Mouse (Mus musculus): ENCODE data around the gene Clstn1. TPM values are rescaled to one million over a fixed set of nuclear protein-coding genes. Genes with fewer than 3 reads are reported as not detected.
A peak's percentile ranks its signal among the peaks of the same experiment; 100 is the strongest.

The Clstn1 gene
- polyA plus RNA-seq, 1 experiment from 2014 or later: 41.8 TPM

GRCm38 (mm10) chr4:149561986-149562904 lies 24.0 kb upstream of the Clstn1 start:
- ATAC-seq (ENCODE audit: low FRiP score): peak; percentile 36; the same call in 1 of the 2 replicates
- Histone ChIP-seq H3K9ac (ENCODE audit: low read length) (peak overlapping the region; percentile 48), H3K36me3 (ENCODE audit: control insufficient read depth, insufficient read depth, low read length) (peaks cover 4% of the 10 kb centered on the region; the same call in 1 of the 2 replicates), H3K4me1 (ENCODE audit: control insufficient read depth, insufficient read depth, low read length) (peaks cover 10% of the 10 kb centered on the region), H3K9me3 (ENCODE audit: control insufficient read depth, low read length) (no peaks in the 10 kb centered on the region; the same call in 1 of the 2 replicates), H3K4me3 (ENCODE audit: low read depth, low read length) (no peak overlapping the region), H3K27me3 (ENCODE audit: control insufficient read depth, insufficient read depth, low read length) (no peaks in the 10 kb centered on the region), H3K4me2 (no peak overlapping the region), H3K27ac (ENCODE audit: low read depth, low read length) (peak overlapping the region; percentile 63)
- no peak for DNase-seq (ENCODE audit: low spot score, missing footprints)
- WGBS: 67% methylated on average over 21 of the region's 21 CpGs

GRCm38 (mm10) chr4:149562905-149563347 lies 23.3 kb upstream of the Clstn1 start:
- Histone ChIP-seq H3K27me3 (ENCODE audit: control insufficient read depth, insufficient read depth, low read length) (no peaks in the 10 kb centered on the region), H3K4me3 (ENCODE audit: low read depth, low read length) (no peak overlapping the region), H3K36me3 (ENCODE audit: control insufficient read depth, insufficient read depth, low read length) (peaks cover 4% of the 10 kb centered on the region; the same call in 1 of the 2 replicates), H3K27ac (ENCODE audit: low read depth, low read length) (peak overlapping the region; percentile 63), H3K9ac (ENCODE audit: low read length) (peak overlapping the region; percentile 48), H3K4me2 (peak overlapping the region; percentile 17; the same call in 1 of the 2 replicates), H3K4me1 (ENCODE audit: control insufficient read depth, insufficient read depth, low read length) (peaks cover 17% of the 10 kb centered on the region), H3K9me3 (ENCODE audit: control insufficient read depth, low read length) (no peaks in the 10 kb centered on the region; the same call in 1 of the 2 replicates)
- ATAC-seq (ENCODE audit: low FRiP score) (peak; percentile 36; the same call in 1 of the 2 replicates), DNase-seq (ENCODE audit: low spot score, missing footprints) (no peak)
- 40% methylated on average over 7 of the region's 7 CpGs for WGBS

DNA sequence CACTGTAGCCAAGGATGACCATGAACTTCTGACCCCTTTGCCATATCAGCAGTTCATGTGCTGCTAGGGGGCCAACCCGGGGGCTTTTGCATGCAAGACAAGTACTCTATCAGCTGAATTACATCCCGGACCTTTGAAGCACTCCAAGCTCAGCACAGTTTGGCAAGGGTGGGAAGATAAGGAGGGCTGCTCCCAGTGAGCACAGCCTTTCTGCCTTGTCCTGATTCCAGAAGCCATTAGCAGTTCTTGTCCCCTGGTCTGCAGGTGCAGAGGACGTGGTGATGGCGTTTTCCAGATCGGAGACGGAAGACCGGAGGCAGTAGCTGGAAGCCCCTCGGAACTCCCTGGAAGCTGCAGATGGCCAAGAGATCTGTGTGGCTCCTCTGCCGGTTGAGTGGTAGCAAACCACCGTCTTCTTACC lies 22.3 kb upstream of the Clstn1 start:
- WGBS: 89% methylated on average over 10 of the region's 10 CpGs
- DNase-seq (ENCODE audit: low spot score, missing footprints) (no peak), ATAC-seq (ENCODE audit: low FRiP score) (no peak)
- H3K4me3 ChIP-seq (ENCODE audit: low read depth, low read length): no peak overlapping the region
- H3K27me3 ChIP-seq (ENCODE audit: control insufficient read depth, insufficient read depth, low read length): no peaks in the 10 kb centered on the region
- H3K9ac ChIP-seq (ENCODE audit: low read length): no peak overlapping the region
- peaks cover 18% of the 10 kb centered on the region for H3K4me1 ChIP-seq (ENCODE audit: control insufficient read depth, insufficient read depth, low read length)
- no peak overlapping the region for H3K27ac ChIP-seq (ENCODE audit: low read depth, low read length)
- H3K36me3 ChIP-seq (ENCODE audit: control insufficient read depth, insufficient read depth, low read length): no peaks in the 10 kb centered on the region
- no peaks in the 10 kb centered on the region; the same call in 1 of the 2 replicates for H3K9me3 ChIP-seq (ENCODE audit: control insufficient read depth, low read length)
- no peak overlapping the region for H3K4me2 ChIP-seq

GRCm38 (mm10) chr4:149564452-149565407 lies 21.5 kb upstream of the Clstn1 start:
- H3K9me3 ChIP-seq (ENCODE audit: control insufficient read depth, low read length): no peaks in the 10 kb centered on the region; the same call in 1 of the 2 replicates
- no peak overlapping the region for H3K9ac ChIP-seq (ENCODE audit: low read length)
- WGBS: 74% methylated on average over 20 of the region's 20 CpGs
- H3K4me1 ChIP-seq (ENCODE audit: control insufficient read depth, insufficient read depth, low read length): peaks cover 18% of the 10 kb centered on the region
- no peaks in the 10 kb centered on the region for H3K27me3 ChIP-seq (ENCODE audit: control insufficient read depth, insufficient read depth, low read length)
- no peak overlapping the region for H3K4me3 ChIP-seq (ENCODE audit: low read depth, low read length)
- no peak for DNase-seq (ENCODE audit: low spot score, missing footprints)
- H3K4me2 ChIP-seq: peak overlapping the region; percentile 8; the same call in 1 of the 2 replicates
- H3K27ac ChIP-seq (ENCODE audit: low read depth, low read length): no peak overlapping the region
- ATAC-seq (ENCODE audit: low FRiP score): no peak; the same call in 1 of the 2 replicates
- no peaks in the 10 kb centered on the region for H3K36me3 ChIP-seq (ENCODE audit: control insufficient read depth, insufficient read depth, low read length)

DNA sequence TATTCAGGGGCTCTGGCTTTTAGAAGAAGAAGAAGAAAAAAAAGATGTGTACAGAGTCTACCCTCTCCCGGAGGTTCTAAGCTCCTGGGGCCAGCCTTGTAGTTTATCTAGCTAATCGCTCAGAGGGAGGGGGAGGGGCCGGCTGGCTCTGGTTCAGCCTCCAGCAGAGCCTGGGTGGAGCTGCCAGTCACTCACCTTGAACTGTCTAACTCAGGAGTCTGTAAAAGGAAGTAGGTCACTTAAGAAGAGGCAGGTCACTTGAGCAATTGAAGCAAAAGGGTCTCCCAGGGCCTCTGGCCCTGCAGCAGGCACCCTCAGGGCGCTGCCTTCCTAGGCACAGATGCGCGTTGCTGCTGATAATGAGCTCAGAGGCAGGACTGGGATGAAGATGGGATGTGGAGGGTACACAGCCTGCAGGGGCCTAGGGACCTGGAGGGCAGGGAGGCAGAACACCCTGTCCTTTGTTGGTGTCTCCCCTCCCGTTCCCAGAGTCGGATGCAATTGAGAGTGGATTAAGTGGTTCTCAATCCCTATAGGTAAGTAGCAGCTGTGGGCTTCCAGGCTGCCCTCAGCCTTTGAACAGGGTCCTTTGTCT lies 18.7 kb upstream of the Clstn1 start:
- H3K9ac ChIP-seq (ENCODE audit: low read length): no peak overlapping the region
- H3K36me3 ChIP-seq (ENCODE audit: control insufficient read depth, insufficient read depth, low read length): no peaks in the 10 kb centered on the region
- peak overlapping the region; percentile 2; the same call in 1 of the 2 replicates for H3K27ac ChIP-seq (ENCODE audit: low read depth, low read length)
- no peak overlapping the region for H3K4me3 ChIP-seq (ENCODE audit: low read depth, low read length)
- H3K9me3 ChIP-seq (ENCODE audit: control insufficient read depth, low read length): no peaks in the 10 kb centered on the region
- ATAC-seq (ENCODE audit: low FRiP score) (peak; percentile 57; the same call in 1 of the 2 replicates), DNase-seq (ENCODE audit: low spot score, missing footprints) (peak; percentile 88)
- peaks cover 16% of the 10 kb centered on the region for H3K4me1 ChIP-seq (ENCODE audit: control insufficient read depth, insufficient read depth, low read length)
- no peaks in the 10 kb centered on the region for H3K27me3 ChIP-seq (ENCODE audit: control insufficient read depth, insufficient read depth, low read length)
- WGBS: 11% methylated on average over 8 of the region's 8 CpGs
- no peak overlapping the region for H3K4me2 ChIP-seq

GRCm38 (mm10) chr4:149568622-149569021 lies 17.6 kb upstream of the Clstn1 start:
- Histone ChIP-seq H3K4me1 (ENCODE audit: control insufficient read depth, insufficient read depth, low read length) (peaks cover 9% of the 10 kb centered on the region), H3K27ac (ENCODE audit: low read depth, low read length) (no peak overlapping the region), H3K9me3 (ENCODE audit: control insufficient read depth, low read length) (no peaks in the 10 kb centered on the region)

GRCm38 (mm10) chr4:149569781-149570497 lies 16.3 kb upstream of the Clstn1 start:
- Histone ChIP-seq H3K36me3 (ENCODE audit: control insufficient read depth, insufficient read depth, low read length) (no peaks in the 10 kb centered on the region), H3K4me2 (no peak overlapping the region), H3K4me3 (ENCODE audit: low read depth, low read length) (no peak overlapping the region), H3K27me3 (ENCODE audit: control insufficient read depth, insufficient read depth, low read length) (no peaks in the 10 kb centered on the region), H3K9ac (ENCODE audit: low read length) (no peak overlapping the region), H3K27ac (ENCODE audit: low read depth, low read length) (no peak overlapping the region), H3K9me3 (ENCODE audit: control insufficient read depth, low read length) (no peaks in the 10 kb centered on the region), H3K4me1 (ENCODE audit: control insufficient read depth, insufficient read depth, low read length) (peaks cover 9% of the 10 kb centered on the region)
- DNase-seq (ENCODE audit: low spot score, missing footprints) (no peak), ATAC-seq (ENCODE audit: low FRiP score) (no peak)
- 81% methylated on average over 6 of the region's 6 CpGs for WGBS

More at GRCm38 (mm10) chr4:149568622-149569021, 17.6 kb upstream of the Clstn1 start:
- WGBS: 68% methylated on average over 6 of the region's 6 CpGs
- H3K4me2 ChIP-seq: no peak overlapping the region
- H3K36me3 ChIP-seq (ENCODE audit: control insufficient read depth, insufficient read depth, low read length): no peaks in the 10 kb centered on the region
- no peak overlapping the region for H3K4me3 ChIP-seq (ENCODE audit: low read depth, low read length)
- no peak for DNase-seq (ENCODE audit: low spot score, missing footprints)
- no peak overlapping the region for H3K9ac ChIP-seq (ENCODE audit: low read length)
- H3K27me3 ChIP-seq (ENCODE audit: control insufficient read depth, insufficient read depth, low read length): no peaks in the 10 kb centered on the region
- ATAC-seq (ENCODE audit: low FRiP score): no peak

DNA sequence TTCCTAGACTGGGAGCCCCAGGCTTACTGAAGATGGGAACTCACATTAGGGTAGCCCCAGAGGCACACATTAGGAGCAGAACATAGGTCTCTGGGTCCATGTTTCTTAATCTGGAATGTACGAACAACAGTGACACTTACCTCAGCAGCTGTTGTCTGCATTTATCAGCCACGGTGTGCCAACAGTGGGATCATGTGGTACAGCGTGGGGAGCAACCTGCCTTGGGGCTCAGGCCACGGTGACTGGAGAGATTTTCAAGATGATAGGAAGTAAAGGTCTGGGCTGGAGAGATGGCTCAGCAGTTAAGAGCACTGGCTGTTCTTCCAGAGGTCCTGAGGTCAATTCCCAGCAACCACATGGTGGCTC lies 15.8 kb upstream of the Clstn1 start:
- DNase-seq (ENCODE audit: low spot score, missing footprints) (no peak), ATAC-seq (ENCODE audit: low FRiP score) (no peak)
- no peak overlapping the region for H3K9ac ChIP-seq (ENCODE audit: low read length)
- no peak overlapping the region for H3K27ac ChIP-seq (ENCODE audit: low read depth, low read length)
- no peaks in the 10 kb centered on the region for H3K27me3 ChIP-seq (ENCODE audit: control insufficient read depth, insufficient read depth, low read length)
- H3K9me3 ChIP-seq (ENCODE audit: control insufficient read depth, low read length): no peaks in the 10 kb centered on the region
- 85% methylated on average over 4 of the region's 4 CpGs for WGBS
- H3K4me3 ChIP-seq (ENCODE audit: low read depth, low read length): no peak overlapping the region
- no peak overlapping the region for H3K4me2 ChIP-seq
- no peaks in the 10 kb centered on the region for H3K36me3 ChIP-seq (ENCODE audit: control insufficient read depth, insufficient read depth, low read length)
- H3K4me1 ChIP-seq (ENCODE audit: control insufficient read depth, insufficient read depth, low read length): peaks cover 9% of the 10 kb centered on the region

Data from midbrain, embryonic 11.5 days (tissue).